In genomic region chr12:56534651-56535326, GRCm38 (mm10) we compare ENCODE assay signal across 9 mouse cellular contexts. TPM values are rescaled to one million over a fixed set of nuclear protein-coding genes. Genes with fewer than 3 reads are reported as not detected.
A peak's percentile ranks its signal among the peaks of the same experiment; 100 is the strongest.
DNase-seq lines count a peak whose midpoint lies in the region; ATAC-seq lines count a peak whose summit lies in the region.
"Had no signal": no experiment of that assay in that cellular context is flagged by ENCODE, and none has a peak within 500 bp of the region (broad histone marks: within the 10 kb centered on the region; RNA-seq: fewer than 3 reads in every experiment).

No protein-coding gene starts in this region.

- peak overlapping the region; percentile 45 for H3K4me2 ChIP-seq in liver, embryonic 11.5 days
- peak overlapping the region; percentile 39 for H3K4me2 ChIP-seq in hindbrain, embryonic 15.5 days

- H3K27me3 ChIP-seq in liver, embryonic 11.5 days (replicated peaks; ENCODE audit: control insufficient read depth, insufficient read depth, low read length): peaks cover 100% of the 10 kb centered on the region
- peaks cover 86% of the 10 kb centered on the region for H3K27me3 ChIP-seq in hindbrain, embryonic 15.5 days

- no peak for ATAC-seq in liver, embryonic 11.5 days (replicated peaks; ENCODE audit: low FRiP score)
- ATAC-seq in hindbrain, embryonic 15.5 days (ENCODE audit: low FRiP score, low read depth): no peak; the same call in 1 of the 2 replicates

- DNase-seq in liver, embryonic 11.5 days (ENCODE audit: low spot score): no peak
- DNase-seq in liver: no peak
- peak; percentile 70 for DNase-seq in lung, postnatal 14 days
- DNase-seq in yolk sac, embryonic 10.5 days (ENCODE audit: low spot score): no peak
- DNase-seq in cerebellum, adult 11 months: no peak
- DNase-seq in layer of hippocampus, postnatal 10 days (ENCODE audit: low spot score in 2 of 2): no peak
- no peak for DNase-seq in left cerebral cortex, postnatal 4 days

- no peaks in the 10 kb centered on the region for H3K36me3 ChIP-seq in liver, embryonic 11.5 days (ENCODE audit: control insufficient read depth, insufficient read depth, low read length)
- H3K36me3 ChIP-seq in hindbrain, embryonic 15.5 days: no peaks in the 10 kb centered on the region

- no peaks in the 10 kb centered on the region for H3K9me3 ChIP-seq in liver, embryonic 11.5 days (ENCODE audit: control insufficient read depth, low read length)
- H3K9me3 ChIP-seq in hindbrain, embryonic 15.5 days: no peaks in the 10 kb centered on the region

- WGBS in liver, embryonic 11.5 days: 2% methylated on average over 62 of the region's 62 CpGs
- WGBS in hindbrain, embryonic 15.5 days: under 1% methylated on average over 62 of the region's 62 CpGs

- intact Hi-C loops in left cerebral cortex, postnatal 4 days (cut with DNase I): no loop called here

- no peaks in the 10 kb centered on the region; the same call in 1 of the 2 replicates for H3K4me1 ChIP-seq in liver, embryonic 11.5 days (replicated peaks; ENCODE audit: control insufficient read depth, insufficient read depth, low read length)
- H3K4me1 ChIP-seq in hindbrain, embryonic 15.5 days (replicated peaks): peaks cover 15% of the 10 kb centered on the region

- H3K4me3 ChIP-seq in liver, embryonic 11.5 days (ENCODE audit: low read depth, low read length): peak overlapping the region; percentile 31
- peak overlapping the region; percentile 19 for H3K4me3 ChIP-seq in hindbrain, embryonic 15.5 days

- H3K9ac ChIP-seq in liver, embryonic 11.5 days (ENCODE audit: low read depth, low read length): no peak overlapping the region
- no peak overlapping the region for H3K9ac ChIP-seq in hindbrain, embryonic 15.5 days

- no peak overlapping the region for H3K27ac ChIP-seq in liver, embryonic 11.5 days (ENCODE audit: low read depth, low read length)
- no peak overlapping the region for H3K27ac ChIP-seq in hindbrain, embryonic 15.5 days (replicated peaks)

RNA-seq across cellular contexts. Expression of gene Nkx2-1, which starts 1.9 kb away (rescaled TPM):
- 0.10 TPM in 1 of 2 replicates, not detected in the other for polyA plus RNA-seq in liver, embryonic 11.5 days (2014; fragmentation: Nextera tagmentation; extraction: Ambion mirVana)
- polyA plus RNA-seq in hindbrain, embryonic 15.5 days (2015; fragmentation: Nextera tagmentation; extraction: Ambion mirVana): 0.06 TPM in 1 of 2 replicates, not detected in the other
- 1 to 10 TPM in 1 of 2 experiments, under 1 TPM in 1; 0.67 to 1.1 TPM for total RNA-seq in layer of hippocampus, postnatal 10 days (2021)
- total RNA-seq in left cerebral cortex, postnatal 4 days (2021): 1 to 10 TPM; 1.7 to 2.7 TPM
- polyA plus RNA-seq: neural tube, embryonic 14.5 days had no signal
